Mouse (Mus musculus) embryonic fibroblast, embryonic 13.5 days (primary cell): ENCODE data around the gene Stk16.

Experiments used
- CTCF ChIP-seq: IDR thresholded peaks from 2 replicates; pipeline ENCODE4 v1.5.1; 2011; ENCODE audit warnings: mild to moderate bottlenecking, control low read depth, low read length, moderate library complexity, borderline replicate concordance; ENCODE audit not compliant: insufficient read depth
- POLR2A ChIP-seq: IDR thresholded peaks from 2 replicates; pipeline ENCODE4 v1.6.1; 2011; ENCODE audit warnings: low read depth, mild to moderate bottlenecking, control low read depth, low read length, moderate library complexity

- TF ChIP-seq CTCF (no peak), POLR2A (peak; percentile 9; the same call in 1 of the 2 replicates)
Measured at GRCm38 (mm10) chr1:75212542-75212941, 1.9 kb downstream of the Stk16 start.
